Mouse (Mus musculus) embryonic facial prominence, embryonic 11.5 days (tissue): Measurements from ENCODE around the gene Sh3rf3. TPM values are rescaled to one million over a fixed set of nuclear protein-coding genes. Genes with fewer than 3 reads are reported as not detected.

Experiments used
- microRNA-seq: library from miRNA; unstranded; fragments of <30 nt; microRNA quantifications from one replicate; pipeline ENCODE4, GENCODE M21; 2016; ENCODE audit warnings: borderline number of aligned reads
- polyA plus RNA-seq: library from polyadenylated mRNA; unstranded; fragments of >200 nt; fragmentation: Nextera tagmentation; extraction: Ambion mirVana; gene quantifications from 2 replicates; pipeline ENCODE4 v1.2.1, GENCODE M21; 2014

Sh3rf3 gene
- polyA plus RNA-seq, 1 experiment from 2014 or later = 0.98 TPM

Small RNA genes within 50 kb of the gene (microRNA-seq; reads per million reads assigned to microRNA genes)
- gene Gm27672 = not detected

Other genes starting within 250 kb of the Sh3rf3 start
- 0.52 and 0.78 TPM in 2 replicates for gene Edar, start 137.7 kb upstream of the Sh3rf3 start, polyA plus RNA-seq
- gene Gm17542, start 95.1 kb upstream of the Sh3rf3 start, polyA plus RNA-seq = not detected in 2 replicates